Mouse (Mus musculus) E14TG2a.4 (cell line): ENCODE data around the gene Hspa2.

Experiments used
- CTCF ChIP-seq: conservative IDR thresholded peaks from 2 replicates; pipeline ENCODE4 v1.5.1; 2014; ENCODE audit warnings: low read length
- POU5F1 ChIP-seq: IDR thresholded peaks from 2 replicates; pipeline ENCODE4 v1.6.1; 2014; ENCODE audit warnings: low read length, borderline replicate concordance

DNA sequence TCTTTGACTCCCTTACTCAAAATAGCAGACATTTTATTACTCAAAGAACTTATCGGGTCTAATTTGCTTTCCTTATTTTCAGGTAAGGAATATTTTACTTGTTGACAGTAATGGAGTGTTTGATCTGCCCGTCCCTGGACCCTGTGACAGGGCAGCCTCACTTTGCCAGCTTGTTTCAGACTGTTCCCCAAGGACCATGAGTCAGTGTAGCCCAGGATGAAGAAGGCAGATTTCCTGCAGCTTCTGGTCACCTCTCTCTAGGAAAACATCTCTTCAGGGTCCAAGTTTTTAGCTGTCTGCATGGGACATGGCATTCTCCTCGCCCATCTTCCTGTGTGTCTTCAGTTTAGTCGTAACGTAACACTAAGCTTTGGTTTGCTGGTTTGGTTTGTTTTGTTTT is 6.7 kb upstream of the Hspa2 start:
- TF ChIP-seq CTCF (no peak), POU5F1 (no peak)
